Mouse (Mus musculus) heart, adult 10 weeks (tissue): Measurements from ENCODE around the gene Rufy2. TPM values are rescaled to one million over a fixed set of nuclear protein-coding genes. Genes with fewer than 3 reads are reported as not detected.

Experiments used
- polyA plus RNA-seq: library from polyadenylated mRNA; stranded (reverse); fragments of 350-450 nt; fragmentation: Illumina TruSeq; extraction: RNeasy Lipid Tissue Mini Kit (QIAGEN cat#74804); gene quantifications from one replicate; pipeline ENCODE4 v1.2.3, GENCODE M21; 2014; ENCODE audit warnings: low read depth, low replicate concordance

Rufy2 gene
- 7.9 TPM for polyA plus RNA-seq

GRCm38 (mm10) chr10:62980039-62980954 lies at the start of gene Rufy2:
Gene Rufy2 (plus strand): TSS chr10:62980223.

GRCm38 (mm10) chr10:62946738-62947471 lies 33.1 kb upstream of the Rufy2 start, which contains the start of gene Dna2:
Gene Dna2 (plus strand): TSS chr10:62947026.

GRCm38 (mm10) chr10:63023749-63024579 lies 43.9 kb downstream of the Rufy2 start, which contains the start of the genes Hnrnph3 and Pbld2:
Gene Hnrnph3 (minus strand): TSS chr10:63024217.
Gene Pbld2 (plus strand): TSS chr10:63024315.

DNA sequence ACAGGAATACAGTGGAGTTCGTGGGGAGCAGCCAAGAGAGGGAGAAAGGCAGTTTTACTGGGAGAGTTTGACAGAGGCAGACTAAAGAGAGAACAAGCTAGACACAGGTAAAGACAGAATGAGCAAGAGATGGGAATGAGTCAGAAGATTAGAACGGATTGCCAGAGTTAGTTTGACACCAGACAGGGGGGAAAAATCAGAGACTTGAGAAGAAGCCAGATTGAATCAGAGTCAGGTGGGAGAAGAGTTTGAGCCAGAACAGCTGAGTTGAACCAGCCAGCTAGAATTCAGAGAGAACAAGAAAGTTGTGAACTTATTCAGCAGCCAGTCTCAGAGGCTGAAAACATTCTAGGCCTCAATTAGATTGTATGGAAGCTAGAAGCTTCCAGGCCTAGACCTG lies 79.8 kb downstream of the Rufy2 start, which contains the start of gene Pbld1:
TSS of gene Pbld1 (plus strand) at position 301 of the 400 bp plus-strand sequence.

Other genes with a start within 250 kb of the Rufy2 start
- 41.1 TPM for gene Ccar1, start 187.9 kb upstream of the Rufy2 start, polyA plus RNA-seq
- 1.8 TPM for gene Tet1, start 71.2 kb upstream of the Rufy2 start, polyA plus RNA-seq
- 24.9 TPM for gene Slc25a16, start 59.6 kb upstream of the Rufy2 start, polyA plus RNA-seq
- gene Dna2, start 33.2 kb upstream of the Rufy2 start, polyA plus RNA-seq, result 1.2 TPM
- gene Hnrnph3, start 44.0 kb downstream of the Rufy2 start, polyA plus RNA-seq, result 63.8 TPM
- 2.7 TPM for gene Pbld2, start 44.1 kb downstream of the Rufy2 start, polyA plus RNA-seq
- 2.7 TPM for gene Pbld1, start 79.9 kb downstream of the Rufy2 start, polyA plus RNA-seq
- not detected for gene Atoh7, start 119.4 kb downstream of the Rufy2 start, polyA plus RNA-seq
- 73.2 TPM for gene Mypn, start 223.7 kb downstream of the Rufy2 start, polyA plus RNA-seq